Mouse (Mus musculus): ENCODE results near the gene Cort.

DNA sequence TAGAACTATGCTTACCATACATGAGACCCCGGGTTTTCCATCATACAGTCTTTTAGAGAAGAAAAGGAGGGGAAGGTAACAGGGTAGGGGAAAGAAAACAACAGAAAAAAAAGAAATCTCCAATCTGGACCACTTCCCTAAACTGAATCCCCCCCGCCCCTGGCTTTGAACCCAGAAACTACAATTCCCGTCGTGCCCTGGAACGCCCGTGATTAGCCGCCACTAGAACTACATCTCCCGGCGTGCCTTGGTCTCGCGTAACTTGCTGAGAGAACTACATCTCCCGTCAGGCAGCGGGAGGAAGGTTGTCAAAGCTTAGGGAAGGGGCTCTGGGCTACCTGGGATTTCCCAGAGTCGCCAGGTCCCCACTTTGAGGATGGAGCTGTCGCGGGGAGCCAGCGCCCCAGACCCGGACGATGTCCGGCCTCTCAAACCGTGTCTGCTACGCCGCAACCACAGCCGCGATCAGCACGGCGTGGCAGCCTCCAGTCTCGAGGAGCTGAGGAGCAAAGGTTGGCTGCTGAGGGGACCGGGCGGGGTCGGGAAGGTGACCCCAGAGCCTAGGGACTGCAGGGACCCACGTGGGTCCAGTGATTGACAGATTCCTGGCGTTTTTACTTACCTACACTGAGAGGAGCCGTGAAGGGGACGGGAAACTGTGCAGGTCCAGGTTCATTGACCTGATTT lies 22.5 kb downstream of the Cort start, which contains the start of gene Dffa:
- no peak for TF ChIP-seq EP300 (IDR thresholded peaks at IDR 0.05; ENCODE audit: insufficient read depth, low read depth, low read length)
- TF ChIP-seq CTCF (IDR thresholded peaks at IDR 0.05): peak; percentile 57
- peak; percentile 81 for TF ChIP-seq POLR2A (IDR thresholded peaks at IDR 0.05; ENCODE audit: insufficient read depth, low read depth, low read length)

Data from heart, adult 2 months (tissue).